Mouse (Mus musculus): Measurements from ENCODE around the gene Pax4.

- no peak for TF ChIP-seq POLR2A (IDR thresholded peaks at IDR 0.05; ENCODE audit: control insufficient read depth, low read depth, low read length)
- no peak for TF ChIP-seq CTCF (IDR thresholded peaks at IDR 0.05; ENCODE audit: control insufficient read depth, insufficient read depth, insufficient replicate concordance, low read depth, low read length)
Observed at GRCm38 (mm10) chr6:28419673-28420072, 29.5 kb downstream of the Pax4 start.

Measured in testis, adult 2 months (tissue).